Mouse (Mus musculus) limb, embryonic 11.5 days (tissue): Measurements from ENCODE around the gene Ndufa6. TPM values are rescaled to one million over a fixed set of nuclear protein-coding genes. Genes with fewer than 3 reads are reported as not detected.

Experiments
- ATAC-seq: fragments of 200-750 bp; cut with Nextera tagmentation; 2 replicates; pipeline ENCODE4 v1.8.0; 2017; ENCODE audit warnings: low read depth; ENCODE audit not compliant: insufficient number of reproducible peaks, low FRiP score, low TSS enrichment
- DNase-seq: peaks from one replicate; pipeline ENCODE4 v3.0.0-alpha.2; 2015; ENCODE audit warnings: low spot score
- H3K27ac ChIP-seq: fragments of 300-500 bp; sonication (generic); replicated peaks from 2 replicates; pipeline ENCODE4 v1.5.1; 2014; ENCODE audit warnings: low read depth, mild to moderate bottlenecking, low read length
- H3K27me3 ChIP-seq: fragments of 300-500 bp; sonication (generic); 2 replicates; pipeline ENCODE4 v1.6.1; 2014; ENCODE audit warnings: mild to moderate bottlenecking, low read length, mixed read lengths; ENCODE audit not compliant: control insufficient read depth, insufficient read depth
- H3K36me3 ChIP-seq: fragments of 300-500 bp; sonication (generic); 2 replicates; pipeline ENCODE4 v1.6.1; 2014; ENCODE audit warnings: mild to moderate bottlenecking, low read length, moderate library complexity, mixed read lengths; ENCODE audit not compliant: control insufficient read depth, insufficient read depth
- H3K4me1 ChIP-seq: fragments of 300-500 bp; sonication (generic); 2 replicates; pipeline ENCODE4 v1.6.1; 2014; ENCODE audit warnings: low read length, mixed read lengths; ENCODE audit not compliant: control insufficient read depth, insufficient read depth
- H3K4me2 ChIP-seq: fragments of 300-500 bp; sonication (generic); 2 replicates; pipeline ENCODE4 v1.6.1; 2014; ENCODE audit warnings: low read depth, mild to moderate bottlenecking, moderate library complexity; ENCODE audit not compliant: severe bottlenecking
- H3K4me3 ChIP-seq: fragments of 300-500 bp; sonication (generic); 2 replicates; pipeline ENCODE4 v1.5.1; 2014; ENCODE audit warnings: low read depth, low read length
- H3K9ac ChIP-seq: fragments of 300-500 bp; sonication (generic); 2 replicates; pipeline ENCODE4 v1.6.1; 2014; ENCODE audit warnings: mild to moderate bottlenecking, low read length
- H3K9me3 ChIP-seq: fragments of 300-500 bp; sonication (generic); 2 replicates; pipeline ENCODE4 v1.6.1; 2016; ENCODE audit warnings: low read length; ENCODE audit not compliant: control insufficient read depth
- WGBS: fragments of 180-500 bp; shearing (Covaris S2); extraction: QIAGEN DNeasy Blood & Tissue Kit; methylation state at CpG from one replicate; pipeline ENCODE4 v1.1.7; 2014; 5-methylcytosine and 5-hydroxymethylcytosine counted together
- polyA plus RNA-seq: library from polyadenylated mRNA; unstranded; fragments of >200 nt; fragmentation: Nextera tagmentation; extraction: Ambion mirVana; gene quantifications from 2 replicates; pipeline ENCODE4 v1.2.1, GENCODE M21; 2014

Ndufa6 gene
- polyA plus RNA-seq, 1 experiment from 2014 or later: 278 TPM

GRCm38 (mm10) chr15:82362234-82362633 lies 8.1 kb upstream of the Ndufa6 start:
- H3K9me3 ChIP-seq: no peaks in the 10 kb centered on the region
- no peaks in the 10 kb centered on the region for H3K36me3 ChIP-seq
- no peaks in the 10 kb centered on the region for H3K27me3 ChIP-seq
- H3K4me2 ChIP-seq: no peak overlapping the region
- DNase-seq: no peak
- no peak overlapping the region for H3K4me3 ChIP-seq
- no peak overlapping the region for H3K9ac ChIP-seq
- no peak for ATAC-seq
- no peak overlapping the region for H3K27ac ChIP-seq
- WGBS: 95% methylated on average over 4 of the region's 4 CpGs
- peaks cover 5% of the 10 kb centered on the region; the same call in 1 of the 2 replicates for H3K4me1 ChIP-seq

- Histone ChIP-seq H3K9ac (no peak overlapping the region), H3K4me1 (peaks cover 5% of the 10 kb centered on the region; the same call in 1 of the 2 replicates), H3K27ac (no peak overlapping the region), H3K4me3 (no peak overlapping the region), H3K27me3 (no peaks in the 10 kb centered on the region), H3K4me2 (no peak overlapping the region), H3K36me3 (no peaks in the 10 kb centered on the region), H3K9me3 (no peaks in the 10 kb centered on the region)
- WGBS: 78% methylated on average over 11 of the region's 11 CpGs
- no peak for DNase-seq
- ATAC-seq: no peak
These were observed 7.4 kb upstream of the Ndufa6 start for GRCm38 (mm10) chr15:82361459-82362018.

GRCm38 (mm10) chr15:82358431-82359260 lies 4.5 kb upstream of the Ndufa6 start:
- Histone ChIP-seq H3K4me2 (no peak overlapping the region), H3K9me3 (no peaks in the 10 kb centered on the region), H3K4me1 (peaks cover 5% of the 10 kb centered on the region; the same call in 1 of the 2 replicates), H3K4me3 (no peak overlapping the region), H3K27ac (no peak overlapping the region), H3K27me3 (no peaks in the 10 kb centered on the region), H3K36me3 (no peaks in the 10 kb centered on the region), H3K9ac (no peak overlapping the region; the same call in 1 of the 2 replicates)
- DNase-seq (no peak), ATAC-seq (no peak)
- 63% methylated on average over 22 of the region's 22 CpGs for WGBS

GRCm38 (mm10) chr15:82353745-82354113 lies 393 bp downstream of the Ndufa6 start:
- Histone ChIP-seq H3K9me3 (no peaks in the 10 kb centered on the region), H3K4me1 (peaks cover 3% of the 10 kb centered on the region; the same call in 1 of the 2 replicates), H3K36me3 (peaks cover 9% of the 10 kb centered on the region; the same call in 1 of the 2 replicates), H3K4me2 (peak overlapping the region; percentile 67), H3K27ac (0 out of 2 replicates have a peak overlapping the region, but pooled peaks have one; percentile 60), H3K4me3 (peak overlapping the region; percentile 70), H3K27me3 (no peaks in the 10 kb centered on the region), H3K9ac (peak overlapping the region; percentile 86)
- WGBS: 1% methylated on average over 23 of the region's 23 CpGs
- ATAC-seq (peak; percentile 16; the same call in 1 of the 2 replicates), DNase-seq (no peak)

GRCm38 (mm10) chr15:82353078-82353744 lies 911 bp downstream of the Ndufa6 start:
- Histone ChIP-seq H3K4me3 (peak overlapping the region; percentile 70), H3K27me3 (no peaks in the 10 kb centered on the region), H3K4me2 (peak overlapping the region; percentile 67), H3K27ac (no peak overlapping the region), H3K9me3 (no peaks in the 10 kb centered on the region), H3K36me3 (peaks cover 12% of the 10 kb centered on the region; the same call in 1 of the 2 replicates), H3K9ac (peak overlapping the region; percentile 86), H3K4me1 (no peaks in the 10 kb centered on the region)
- DNase-seq: no peak
- WGBS: 36% methylated on average over 14 of the region's 14 CpGs
- no peak for ATAC-seq

- Histone ChIP-seq H3K27ac (no peak overlapping the region), H3K4me3 (no peak overlapping the region), H3K9me3 (no peaks in the 10 kb centered on the region), H3K9ac (no peak overlapping the region), H3K36me3 (peaks cover 14% of the 10 kb centered on the region; the same call in 1 of the 2 replicates), H3K4me1 (peaks cover 7% of the 10 kb centered on the region; the same call in 1 of the 2 replicates), H3K4me2 (no peak overlapping the region), H3K27me3 (no peaks in the 10 kb centered on the region)
- ATAC-seq: no peak
- WGBS: 98% methylated on average over 3 of the region's 3 CpGs
- no peak for DNase-seq
These were observed 2.6 kb downstream of the Ndufa6 start for GRCm38 (mm10) chr15:82351480-82351879.

- ATAC-seq: no peak
- Histone ChIP-seq H3K27me3 (no peaks in the 10 kb centered on the region), H3K4me1 (peaks cover 7% of the 10 kb centered on the region; the same call in 1 of the 2 replicates), H3K4me2 (no peak overlapping the region), H3K36me3 (peaks cover 14% of the 10 kb centered on the region; the same call in 1 of the 2 replicates), H3K9me3 (no peaks in the 10 kb centered on the region), H3K4me3 (no peak overlapping the region), H3K9ac (no peak overlapping the region), H3K27ac (no peak overlapping the region)
- 92% methylated on average over 4 of the region's 4 CpGs for WGBS
- no peak for DNase-seq
These were observed 3.8 kb downstream of the Ndufa6 start for GRCm38 (mm10) chr15:82350349-82350748.

- H3K36me3 ChIP-seq: peaks cover 14% of the 10 kb centered on the region; the same call in 1 of the 2 replicates
- ATAC-seq (no peak), DNase-seq (no peak)
- H3K9me3 ChIP-seq: no peaks in the 10 kb centered on the region
- no peak overlapping the region for H3K27ac ChIP-seq
- peaks cover 7% of the 10 kb centered on the region; the same call in 1 of the 2 replicates for H3K4me1 ChIP-seq
- H3K9ac ChIP-seq: no peak overlapping the region
- no peak overlapping the region for H3K4me3 ChIP-seq
- WGBS: 90% methylated on average over 2 of the region's 2 CpGs
- no peaks in the 10 kb centered on the region for H3K27me3 ChIP-seq
- no peak overlapping the region for H3K4me2 ChIP-seq
These were observed 5.2 kb downstream of the Ndufa6 start for GRCm38 (mm10) chr15:82348999-82349341.
